Mouse (Mus musculus): Measurements from ENCODE around the gene Gtf2i.

Gene Gtf2i

GRCm38 (mm10) chr5:134214021-134214806, 100.3 kb downstream of the Gtf2i start:
- in situ Hi-C loops (cut with MboI, MseI), result no loop called here

- in situ Hi-C loops (cut with MboI, MseI), result no loop called here
Observed at GRCm38 (mm10) chr5:134209931-134210554, 104.5 kb downstream of the Gtf2i start.

GRCm38 (mm10) chr5:134206721-134207120, 107.8 kb downstream of the Gtf2i start:
- in situ Hi-C loops (cut with MboI, MseI), result no loop called here

DNA sequence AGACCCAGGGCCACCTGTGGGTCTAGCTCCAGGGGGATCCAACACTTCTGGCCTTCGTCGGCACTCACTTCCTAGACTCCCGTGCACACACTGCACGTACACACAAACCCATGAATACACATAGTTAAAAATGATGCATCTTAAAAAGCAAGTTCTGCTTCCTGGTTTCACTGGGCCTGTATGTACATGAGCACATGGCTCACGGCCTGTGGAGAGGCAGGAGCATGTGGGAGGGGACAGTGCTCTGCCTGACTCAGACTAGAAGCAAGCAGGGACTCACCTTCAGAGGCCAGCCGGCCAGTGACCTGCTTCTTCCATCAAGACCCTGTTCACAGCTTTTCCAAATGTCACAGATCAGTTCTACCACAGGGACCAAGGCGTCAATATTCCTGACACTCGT, 120.9 kb downstream of the Gtf2i start:
- in situ Hi-C loops (cut with MboI, MseI), result no loop called here

DNA sequence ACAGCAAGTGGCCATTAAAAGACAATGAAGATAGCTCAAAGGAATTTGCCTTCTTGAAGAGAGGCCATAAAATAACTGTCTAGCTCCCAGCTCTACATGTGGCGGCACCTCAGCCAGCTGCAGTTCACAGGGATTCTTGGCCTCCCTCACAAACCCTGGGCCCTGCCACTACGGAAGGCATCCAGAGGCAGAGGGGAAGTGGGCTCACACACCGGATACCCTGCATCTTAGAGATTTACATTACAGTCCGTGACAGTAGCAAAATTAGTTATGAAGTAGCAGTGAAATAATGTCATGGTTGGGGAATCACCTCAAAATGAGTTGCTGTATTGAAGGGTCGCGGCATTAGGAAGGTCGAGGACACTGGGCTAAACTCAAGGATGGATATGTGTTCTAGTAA, 126.0 kb downstream of the Gtf2i start:
- in situ Hi-C loops (cut with MboI, MseI), result loop anchor here (10.0 kb wide), 1 partner anchor 296 kb away; no protein-coding TSS in a partner anchor
